Mouse (Mus musculus) intestine, embryonic 15.5 days (tissue): ENCODE data around the gene Tomm40l. TPM values are rescaled to one million over a fixed set of nuclear protein-coding genes. Genes with fewer than 3 reads are reported as not detected.
A peak's percentile ranks its signal among the peaks of the same experiment; 100 is the strongest.

Experiments
- ATAC-seq: fragments of 200-750 bp; cut with Nextera tagmentation; 2 replicates; pipeline ENCODE4 v1.8.0; 2017; ENCODE audit warnings: moderate TSS enrichment, moderate library complexity
- H3K27ac ChIP-seq: fragments of 300-500 bp; sonication (generic); 2 replicates; pipeline ENCODE4 v1.5.1; 2015; ENCODE audit warnings: mild to moderate bottlenecking, inconsistent platforms
- H3K27me3 ChIP-seq: fragments of 300-500 bp; sonication (generic); replicated peaks from 2 replicates; pipeline ENCODE4 v1.6.1; 2015; ENCODE audit warnings: inconsistent platforms
- H3K36me3 ChIP-seq: fragments of 300-500 bp; sonication (generic); 2 replicates; pipeline ENCODE4 v1.6.1; 2015; ENCODE audit warnings: inconsistent platforms
- H3K4me1 ChIP-seq: fragments of 300-500 bp; sonication (generic); replicated peaks from 2 replicates; pipeline ENCODE4 v1.6.1; 2015; ENCODE audit warnings: inconsistent platforms
- H3K4me2 ChIP-seq: fragments of 300-500 bp; sonication (generic); replicated peaks from 2 replicates; pipeline ENCODE4 v1.6.1; 2015; ENCODE audit warnings: mild to moderate bottlenecking, inconsistent platforms
- H3K4me3 ChIP-seq: fragments of 300-500 bp; sonication (generic); replicated peaks from 2 replicates; pipeline ENCODE4 v1.5.1; 2015; ENCODE audit warnings: inconsistent platforms
- H3K9ac ChIP-seq: fragments of 300-500 bp; sonication (generic); 2 replicates; pipeline ENCODE4 v1.6.1; 2015; ENCODE audit warnings: inconsistent platforms
- H3K9me3 ChIP-seq: fragments of 300-500 bp; sonication (generic); 2 replicates; pipeline ENCODE4 v1.6.1; 2016; ENCODE audit warnings: inconsistent platforms
- WGBS: fragments of 180-500 bp; shearing (Covaris S2); methylation state at CpG from one replicate; pipeline ENCODE4 v1.1.7; 2015; 5-methylcytosine and 5-hydroxymethylcytosine counted together
- polyA plus RNA-seq: library from polyadenylated mRNA; unstranded; fragments of >200 nt; fragmentation: Nextera tagmentation; extraction: Ambion mirVana; gene quantifications from 2 replicates; pipeline ENCODE4 v1.2.1, GENCODE M21; 2015

The Tomm40l gene
- polyA plus RNA-seq, 1 experiment from 2014 or later = 31.4 TPM

DNA sequence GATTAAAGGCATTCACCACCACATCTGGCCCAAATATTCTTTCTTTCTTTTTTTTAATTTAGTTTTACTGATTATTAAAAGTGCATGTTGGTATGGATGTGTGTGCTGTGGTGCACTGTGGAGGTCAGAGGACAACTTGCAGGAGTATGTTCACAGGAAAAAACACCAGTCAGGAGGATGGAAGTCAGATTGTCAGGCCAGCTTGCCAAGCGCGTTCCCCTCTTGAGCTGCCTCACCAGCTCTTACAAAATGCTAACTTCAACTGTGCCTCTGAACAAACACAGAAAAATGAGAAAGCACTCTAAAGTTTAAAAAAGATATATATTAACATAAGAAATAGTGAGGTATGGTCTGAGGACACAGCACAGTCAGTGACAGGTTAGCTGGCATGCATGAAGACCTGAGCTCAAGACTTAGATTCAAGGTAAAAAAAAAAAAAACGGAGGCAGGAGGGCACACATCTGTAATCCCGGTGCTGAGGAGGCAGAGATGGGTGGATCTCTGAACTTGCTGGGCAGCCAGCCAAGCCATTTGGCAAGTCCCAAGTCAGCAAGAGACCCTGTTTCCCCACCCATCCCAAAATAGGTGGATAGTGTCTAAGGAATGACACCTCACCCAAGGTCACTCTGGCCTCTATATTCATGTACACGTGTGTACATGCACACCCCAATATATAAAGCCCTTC is 42.7 kb downstream of the Tomm40l start:
- no peaks in the 10 kb centered on the region for H3K36me3 ChIP-seq
- ATAC-seq = no peak
- WGBS = 64% methylated on average over 5 of the region's 5 CpGs
- no peak overlapping the region for H3K27ac ChIP-seq
- H3K9ac ChIP-seq = no peak overlapping the region
- no peak overlapping the region for H3K4me2 ChIP-seq
- H3K4me3 ChIP-seq = no peak overlapping the region
- 0 out of 2 replicates have a peak, but pooled peaks cover 6% of the 10 kb centered on the region for H3K4me1 ChIP-seq
- no peaks in the 10 kb centered on the region for H3K9me3 ChIP-seq
- H3K27me3 ChIP-seq = no peaks in the 10 kb centered on the region

- 97% methylated on average over 8 of the region's 8 CpGs for WGBS
Observed at GRCm38 (mm10) chr1:171172779-171173178, 49.5 kb downstream of the Tomm40l start.

DNA sequence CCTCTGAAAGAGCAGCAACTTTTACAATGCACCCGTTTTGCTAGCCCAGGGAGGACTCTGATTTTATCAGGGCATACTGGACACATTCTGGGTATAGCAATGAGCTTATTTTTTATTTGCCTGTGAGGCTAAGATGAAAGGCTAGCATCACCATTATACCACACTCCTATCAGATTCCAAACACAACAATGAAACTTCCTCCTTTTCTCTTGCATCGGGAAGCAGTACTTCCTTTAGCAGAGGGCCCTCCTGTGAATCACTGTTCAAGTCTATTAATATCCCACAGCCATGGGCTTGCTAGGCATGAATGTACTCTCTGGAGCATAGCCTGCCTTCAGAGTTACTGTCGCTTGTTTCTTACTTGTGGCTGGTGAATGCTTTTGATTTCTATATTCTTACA is 51.2 kb downstream of the Tomm40l start:
- Histone ChIP-seq H3K4me2 (no peak overlapping the region), H3K27me3 (no peaks in the 10 kb centered on the region), H3K36me3 (no peaks in the 10 kb centered on the region), H3K4me1 (no peaks in the 10 kb centered on the region), H3K9me3 (no peaks in the 10 kb centered on the region), H3K4me3 (no peak overlapping the region), H3K9ac (no peak overlapping the region), H3K27ac (no peak overlapping the region)
- 49% methylated on average over 3 of the region's 3 CpGs for WGBS
- ATAC-seq = peak; percentile 56; the same call in 1 of the 2 replicates

More at GRCm38 (mm10) chr1:171172779-171173178, 49.5 kb downstream of the Tomm40l start:
- no peak for ATAC-seq
- Histone ChIP-seq H3K4me2 (no peak overlapping the region), H3K27ac (no peak overlapping the region), H3K4me1 (no peaks in the 10 kb centered on the region), H3K9ac (no peak overlapping the region), H3K4me3 (no peak overlapping the region), H3K36me3 (no peaks in the 10 kb centered on the region), H3K27me3 (no peaks in the 10 kb centered on the region), H3K9me3 (no peaks in the 10 kb centered on the region)

GRCm38 (mm10) chr1:171169913-171170312 is 52.4 kb downstream of the Tomm40l start:
- WGBS = 23% methylated on average over 3 of the region's 3 CpGs
- ATAC-seq = peak; percentile 57
- no peak overlapping the region for H3K4me3 ChIP-seq
- no peaks in the 10 kb centered on the region for H3K4me1 ChIP-seq
- H3K9ac ChIP-seq = no peak overlapping the region
- 0 out of 2 replicates have a peak overlapping the region, but pooled peaks have one; percentile 10 for H3K27ac ChIP-seq
- no peaks in the 10 kb centered on the region for H3K36me3 ChIP-seq
- no peaks in the 10 kb centered on the region for H3K27me3 ChIP-seq
- no peak overlapping the region for H3K4me2 ChIP-seq
- no peaks in the 10 kb centered on the region for H3K9me3 ChIP-seq

- no peaks in the 10 kb centered on the region for H3K36me3 ChIP-seq
- no peaks in the 10 kb centered on the region for H3K4me1 ChIP-seq
- WGBS = 88% methylated on average over 12 of the region's 12 CpGs
- no peak overlapping the region for H3K4me3 ChIP-seq
- ATAC-seq = no peak
- no peaks in the 10 kb centered on the region for H3K9me3 ChIP-seq
- no peak overlapping the region for H3K27ac ChIP-seq
- no peak overlapping the region for H3K9ac ChIP-seq
- no peak overlapping the region for H3K4me2 ChIP-seq
- no peaks in the 10 kb centered on the region for H3K27me3 ChIP-seq
Observed at GRCm38 (mm10) chr1:171168906-171169305, 53.4 kb downstream of the Tomm40l start.

Other genes starting within 250 kb of the Tomm40l start
- gene Fcgr2b, start 246.0 kb downstream of the Tomm40l start, polyA plus RNA-seq = 1.7 and 2.1 TPM in 2 replicates
- gene Fcgr4, start 203.6 kb downstream of the Tomm40l start, polyA plus RNA-seq = 1.7 and 1.8 TPM in 2 replicates
- 14.0 and 14.7 TPM in 2 replicates for gene Fcgr3, start 157.6 kb downstream of the Tomm40l start, polyA plus RNA-seq
- 1.7 and 1.8 TPM in 2 replicates for gene Cfap126, start 108.6 kb downstream of the Tomm40l start, polyA plus RNA-seq
- gene Sdhc, start 71.9 kb downstream of the Tomm40l start, polyA plus RNA-seq = 360 and 387 TPM in 2 replicates
- 1.1 and 1.3 TPM in 2 replicates for gene Mpz, start 71.8 kb downstream of the Tomm40l start, polyA plus RNA-seq
- 16.4 and 18.5 TPM in 2 replicates for gene Pcp4l1, start 26.2 kb downstream of the Tomm40l start, polyA plus RNA-seq
- 9.2 and 10.5 TPM in 2 replicates for gene Nr1i3, start 8.5 kb downstream of the Tomm40l start, polyA plus RNA-seq
- gene Apoa2, start 2.5 kb upstream of the Tomm40l start, polyA plus RNA-seq = 84.7 and 123 TPM in 2 replicates
- gene Fcer1g, start 11.9 kb upstream of the Tomm40l start, polyA plus RNA-seq = 51.5 and 54.5 TPM in 2 replicates
- gene Adamts4, start 27.9 kb upstream of the Tomm40l start, polyA plus RNA-seq = 6.3 and 6.8 TPM in 2 replicates
- gene Ndufs2, start 28.9 kb upstream of the Tomm40l start, polyA plus RNA-seq = 304 and 326 TPM in 2 replicates
- 54.2 and 54.5 TPM in 2 replicates for gene B4galt3, start 47.8 kb upstream of the Tomm40l start, polyA plus RNA-seq
- gene Ppox, start 58.7 kb upstream of the Tomm40l start, polyA plus RNA-seq = 38.7 and 40.9 TPM in 2 replicates
- gene Usp21, start 65.5 kb upstream of the Tomm40l start, polyA plus RNA-seq = 56.0 and 57.2 TPM in 2 replicates
- gene Ufc1, start 72.5 kb upstream of the Tomm40l start, polyA plus RNA-seq = 103 and 108 TPM in 2 replicates
- gene Dedd, start 106.6 kb upstream of the Tomm40l start, polyA plus RNA-seq = 40.6 and 44.5 TPM in 2 replicates
- 43.3 and 47.6 TPM in 2 replicates for gene Nit1, start 123.1 kb upstream of the Tomm40l start, polyA plus RNA-seq
- 96.9 and 104 TPM in 2 replicates for gene Pfdn2, start 123.2 kb upstream of the Tomm40l start, polyA plus RNA-seq
- gene Klhdc9, start 138.3 kb upstream of the Tomm40l start, polyA plus RNA-seq = 0.94 and 1.0 TPM in 2 replicates
- gene Nectin4, start 147.6 kb upstream of the Tomm40l start, polyA plus RNA-seq = 3.7 and 3.8 TPM in 2 replicates
- gene Arhgap30, start 166.4 kb upstream of the Tomm40l start, polyA plus RNA-seq = 2.2 and 2.4 TPM in 2 replicates
- gene Usf1, start 188.8 kb upstream of the Tomm40l start, polyA plus RNA-seq = 62.1 and 62.5 TPM in 2 replicates
- 3.3 and 3.8 TPM in 2 replicates for gene Tstd1, start 196.4 kb upstream of the Tomm40l start, polyA plus RNA-seq
- 88.1 and 100 TPM in 2 replicates for gene F11r, start 215.0 kb upstream of the Tomm40l start, polyA plus RNA-seq